Mouse (Mus musculus) layer of hippocampus, adult 18-20 months (tissue): ENCODE measurements around the gene Cep112. TPM values are rescaled to one million over a fixed set of nuclear protein-coding genes. Genes with fewer than 3 reads are reported as not detected.

Experiments used
- DNase-seq, 2 experiments: peaks; one replicate each; pipeline ENCODE4 v3.0.0; 2022; ENCODE audit warnings: low spot score in 2 of 2
- total RNA-seq, 2 experiments: library from RNA; stranded (reverse); gene quantifications; 2 replicates each; pipeline ENCODE4 v1.2.3; 2021

The Cep112 gene
- total RNA-seq, 2 experiments from 2014 or later, result 22.6 to 26.0 TPM

- DNase-seq, result no peak
Measured at GRCm38 (mm10) chr11:108777158-108777557, 352.2 kb downstream of the Cep112 start.

- DNase-seq, result no peak
Measured at GRCm38 (mm10) chr11:108780271-108781250, 355.6 kb downstream of the Cep112 start.

GRCm38 (mm10) chr11:108798398-108798797, 373.4 kb downstream of the Cep112 start:
- no peak for DNase-seq

- no peak for DNase-seq
Measured at GRCm38 (mm10) chr11:108799695-108800094, 374.7 kb downstream of the Cep112 start.

- no peak for DNase-seq
Measured at GRCm38 (mm10) chr11:108804030-108804429, 379.0 kb downstream of the Cep112 start.

GRCm38 (mm10) chr11:108805947-108806346, 381.0 kb downstream of the Cep112 start:
- no peak for DNase-seq

GRCm38 (mm10) chr11:108809626-108810025, 384.6 kb downstream of the Cep112 start:
- no peak for DNase-seq

GRCm38 (mm10) chr11:108821771-108822170, 396.8 kb downstream of the Cep112 start:
- no peak for DNase-seq

- DNase-seq, result no peak
Measured at GRCm38 (mm10) chr11:108822257-108822656, 397.3 kb downstream of the Cep112 start.

- DNase-seq, result peak in 1 of 2 experiments; percentile 35
Measured at GRCm38 (mm10) chr11:108827321-108827720, 402.3 kb downstream of the Cep112 start.

GRCm38 (mm10) chr11:108828374-108829025, 403.5 kb downstream of the Cep112 start:
- no peak for DNase-seq

GRCm38 (mm10) chr11:108836706-108837105, 411.7 kb downstream of the Cep112 start:
- DNase-seq, result no peak

- DNase-seq, result no peak
Measured at GRCm38 (mm10) chr11:108840195-108840594, 415.2 kb downstream of the Cep112 start.

- no peak for DNase-seq
Measured at GRCm38 (mm10) chr11:108842765-108843164, 417.8 kb downstream of the Cep112 start.

- DNase-seq, result no peak
Measured at GRCm38 (mm10) chr11:108845971-108846370, 421.0 kb downstream of the Cep112 start.

- DNase-seq, result no peak
Measured at GRCm38 (mm10) chr11:108846479-108846878, 421.5 kb downstream of the Cep112 start.

GRCm38 (mm10) chr11:108851771-108852170, 426.8 kb downstream of the Cep112 start:
- no peak for DNase-seq

GRCm38 (mm10) chr11:108857254-108857653, 432.3 kb downstream of the Cep112 start:
- no peak for DNase-seq

GRCm38 (mm10) chr11:108857678-108858338, 432.8 kb downstream of the Cep112 start:
- peak; percentile 72 to 85 for DNase-seq

GRCm38 (mm10) chr11:108858339-108858804, 433.4 kb downstream of the Cep112 start:
- no peak for DNase-seq

GRCm38 (mm10) chr11:108858846-108859245, 433.9 kb downstream of the Cep112 start:
- no peak for DNase-seq
